Mouse (Mus musculus) kidney, adult 2 months (tissue): Measurements from ENCODE around the gene Nell1.

Experiments
- CTCF ChIP-seq: fragments of 200-500 bp; conservative IDR thresholded peaks from 2 replicates; pipeline ENCODE4 v1.5.1; 2011; ENCODE audit warnings: low read depth, mild to moderate bottlenecking, control low read depth, low read length, moderate library complexity, mixed read lengths; ENCODE audit not compliant: insufficient read depth, insufficient read length
- POLR2A ChIP-seq: fragments of 200-500 bp; IDR thresholded peaks from one replicate; pipeline ENCODE4 v1.6.1; 2011; ENCODE audit warnings: low read depth, low read length, control low read depth

DNA sequence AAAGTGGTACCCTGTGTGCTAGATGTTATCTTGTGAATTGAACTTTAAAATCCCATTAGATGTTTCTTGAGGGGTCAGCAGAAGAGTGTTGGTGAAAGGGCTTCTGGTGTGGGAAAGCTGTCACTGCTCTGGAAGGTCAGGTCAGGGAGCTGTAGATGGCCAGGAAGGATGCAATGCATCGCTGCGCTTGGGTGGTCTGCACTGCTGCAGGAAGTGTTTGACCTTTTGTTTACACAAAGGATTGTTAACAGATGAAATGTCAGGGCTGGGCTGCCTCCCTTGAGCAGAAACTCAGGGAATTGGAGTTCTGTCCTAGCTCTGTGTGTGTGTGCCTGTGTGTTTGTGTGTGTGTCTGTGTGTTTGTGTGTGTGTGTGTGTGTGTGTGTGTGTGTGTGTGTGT lies 382.5 kb downstream of the Nell1 start:
- TF ChIP-seq CTCF (no peak), POLR2A (no peak)
